Mouse (Mus musculus): ENCODE data around the gene Dhx32. TPM values are rescaled to one million over a fixed set of nuclear protein-coding genes. Genes with fewer than 3 reads are reported as not detected.

Gene Dhx32
- polyA plus RNA-seq (2017; shearing (Covaris generic)) = 25.1 TPM

DNA sequence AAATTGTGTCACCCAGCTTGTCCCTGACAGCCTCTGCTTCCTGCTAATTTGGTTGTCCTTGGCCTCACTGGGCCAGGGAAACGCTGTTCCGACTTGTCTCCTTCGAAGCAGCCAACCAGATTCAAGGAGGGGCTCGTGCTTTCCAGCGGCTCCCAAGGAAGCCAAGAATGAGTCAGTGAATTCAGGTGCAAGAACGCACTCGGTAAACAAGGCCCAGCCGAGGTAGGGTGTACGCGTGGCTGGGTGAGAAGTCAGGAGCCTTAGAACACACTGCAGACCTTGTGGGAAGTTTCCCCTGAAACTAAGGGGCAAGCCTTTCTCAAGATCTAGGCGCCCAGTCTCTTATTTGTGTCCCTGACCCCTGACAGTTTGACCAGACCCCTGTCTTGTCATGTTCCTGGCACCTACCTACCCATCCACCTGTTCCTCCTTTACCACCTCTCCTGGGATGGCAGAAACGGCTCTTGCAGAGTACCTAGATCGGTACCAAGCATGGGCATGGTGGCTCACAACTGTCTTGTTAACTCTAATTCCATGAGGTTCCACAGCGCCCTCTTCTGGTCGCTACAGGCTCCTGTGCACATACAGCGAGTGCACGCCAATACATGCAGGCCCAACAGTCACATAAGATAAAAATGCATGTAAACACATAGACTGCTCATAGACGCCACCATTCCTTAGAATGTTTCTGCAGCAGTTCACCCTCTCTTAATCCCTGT, at the start of gene Dhx32:
TSS of gene Dhx32 (minus strand) at position 10 of the 719 bp plus-strand sequence.

DNA sequence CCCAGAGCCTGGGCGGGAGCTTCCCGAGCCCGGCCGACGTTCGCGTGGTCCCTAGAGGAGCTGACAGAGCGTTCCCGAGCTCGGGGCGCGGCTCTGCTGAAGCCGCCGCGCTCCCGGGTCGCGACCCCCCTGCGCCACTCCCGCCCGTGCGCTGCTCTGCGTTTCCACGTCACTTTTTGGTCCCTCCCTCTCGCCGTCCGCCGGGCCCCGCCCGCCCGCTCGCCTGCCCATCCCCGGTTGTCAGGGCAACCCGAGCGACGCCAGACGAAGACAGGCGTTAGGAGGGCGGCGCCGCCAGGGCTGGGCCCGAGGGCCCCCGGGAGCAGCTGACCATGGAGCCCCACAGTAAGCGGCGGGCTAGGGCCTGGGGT, 5.9 kb downstream of the Dhx32 start, which contains the start of gene Fank1:
TSS of gene Fank1 (plus strand) at position 236 of the 371 bp plus-strand sequence.

DNA sequence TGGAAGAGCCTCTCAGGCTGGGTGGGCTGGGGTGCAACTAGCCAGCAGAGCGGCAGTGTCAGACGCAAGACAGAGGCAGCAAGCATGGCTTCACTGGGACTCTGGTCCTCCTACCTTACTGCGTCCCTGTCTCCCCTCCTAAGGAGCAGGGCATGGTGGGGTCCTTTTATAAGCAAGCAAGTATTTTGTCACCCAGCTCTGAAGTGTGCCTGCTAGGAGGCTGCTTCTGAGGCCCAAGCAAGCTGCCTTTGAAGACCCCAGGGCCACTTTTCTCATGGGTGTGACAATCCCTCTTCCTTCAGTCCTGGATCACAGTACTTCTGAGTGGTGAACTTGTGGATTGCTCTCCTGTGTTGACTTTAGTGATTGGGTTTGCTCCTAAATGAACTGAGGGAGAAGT, 102.6 kb downstream of the Dhx32 start, which contains the start of gene Mmp21:
TSS of gene Mmp21 (minus strand) at position 101 of the 400 bp plus-strand sequence.

Other genes with a start within 250 kb of the Dhx32 start
- not detected for gene Tex36, start 180.6 kb downstream of the Dhx32 start, polyA plus RNA-seq (2017; shearing (Covaris generic))
- gene Edrf1, start 145.2 kb downstream of the Dhx32 start, polyA plus RNA-seq (2017; shearing (Covaris generic)) = 31.2 TPM
- gene Mmp21, start 102.7 kb downstream of the Dhx32 start, polyA plus RNA-seq (2017; shearing (Covaris generic)) = not detected
- gene Bccip, start 73.4 kb downstream of the Dhx32 start, polyA plus RNA-seq (2017; shearing (Covaris generic)) = 141 TPM
- gene Uros, start 72.7 kb downstream of the Dhx32 start, polyA plus RNA-seq (2017; shearing (Covaris generic)) = 23.0 TPM
- gene Fank1, start 5.9 kb downstream of the Dhx32 start, polyA plus RNA-seq (2017; shearing (Covaris generic)) = not detected